Mouse (Mus musculus) embryonic facial prominence, embryonic 14.5 days (tissue): ENCODE results near the gene Slc6a16. TPM values are rescaled to one million over a fixed set of nuclear protein-coding genes. Genes with fewer than 3 reads are reported as not detected.
"Not testable (repeated sequence)": the region's sequence is repeated elsewhere in the genome, so short reads cannot be mapped to it uniquely, and the experiment has no call there.

Experiments
- ATAC-seq: fragments of 200-750 bp; cut with Nextera tagmentation; 2 replicates; pipeline ENCODE4 v1.8.0; 2017; ENCODE audit warnings: low read depth, moderate number of reproducible peaks, moderate TSS enrichment
- DNase-seq: peaks from one replicate; pipeline ENCODE4 v3.0.0-alpha.2; 2015; ENCODE audit warnings: low spot score
- H3K27ac ChIP-seq: fragments of 300-500 bp; sonication (generic); replicated peaks from 2 replicates; pipeline ENCODE4 v1.5.1; 2014; ENCODE audit warnings: low read depth, mild to moderate bottlenecking, low read length, moderate library complexity
- H3K27me3 ChIP-seq: fragments of 300-500 bp; sonication (generic); replicated peaks from 2 replicates; pipeline ENCODE4 v1.6.1; 2014; ENCODE audit warnings: low read length; ENCODE audit not compliant: control insufficient read depth, insufficient read depth
- H3K36me3 ChIP-seq: fragments of 300-500 bp; sonication (generic); 2 replicates; pipeline ENCODE4 v1.6.1; 2014; ENCODE audit warnings: low read length, mixed read lengths; ENCODE audit not compliant: control insufficient read depth, insufficient read depth
- H3K4me1 ChIP-seq: fragments of 300-500 bp; sonication (generic); 2 replicates; pipeline ENCODE4 v1.6.1; 2014; ENCODE audit warnings: antibody characterized with exemption, low read length; ENCODE audit not compliant: control insufficient read depth, insufficient read depth
- H3K4me2 ChIP-seq: fragments of 300-500 bp; sonication (generic); 2 replicates; pipeline ENCODE4 v1.6.1; 2014; ENCODE audit warnings: low read depth, mild to moderate bottlenecking, low read length, moderate library complexity, mixed read lengths
- H3K4me3 ChIP-seq: fragments of 300-500 bp; sonication (generic); 2 replicates; pipeline ENCODE4 v1.5.1; 2014; ENCODE audit warnings: low read depth, mild to moderate bottlenecking, low read length
- H3K9ac ChIP-seq: fragments of 300-500 bp; sonication (generic); 2 replicates; pipeline ENCODE4 v1.6.1; 2014; ENCODE audit warnings: low read depth, mild to moderate bottlenecking, low read length, moderate library complexity, mixed read lengths
- H3K9me3 ChIP-seq: fragments of 300-500 bp; sonication (generic); 2 replicates; pipeline ENCODE4 v1.6.1; 2016; ENCODE audit warnings: low read length; ENCODE audit not compliant: control insufficient read depth
- WGBS: fragments of 180-500 bp; shearing (Covaris S2); extraction: QIAGEN DNeasy Blood & Tissue Kit; methylation state at CpG from one replicate; pipeline ENCODE4 v1.1.7; 2014; 5-methylcytosine and 5-hydroxymethylcytosine counted together
- polyA plus RNA-seq: library from polyadenylated mRNA; unstranded; fragments of >200 nt; fragmentation: Nextera tagmentation; extraction: Ambion mirVana; gene quantifications from 2 replicates; pipeline ENCODE4 v1.2.1, GENCODE M21; 2014

Slc6a16 gene
- polyA plus RNA-seq, 1 experiment from 2014 or later = 0.11 TPM

DNA sequence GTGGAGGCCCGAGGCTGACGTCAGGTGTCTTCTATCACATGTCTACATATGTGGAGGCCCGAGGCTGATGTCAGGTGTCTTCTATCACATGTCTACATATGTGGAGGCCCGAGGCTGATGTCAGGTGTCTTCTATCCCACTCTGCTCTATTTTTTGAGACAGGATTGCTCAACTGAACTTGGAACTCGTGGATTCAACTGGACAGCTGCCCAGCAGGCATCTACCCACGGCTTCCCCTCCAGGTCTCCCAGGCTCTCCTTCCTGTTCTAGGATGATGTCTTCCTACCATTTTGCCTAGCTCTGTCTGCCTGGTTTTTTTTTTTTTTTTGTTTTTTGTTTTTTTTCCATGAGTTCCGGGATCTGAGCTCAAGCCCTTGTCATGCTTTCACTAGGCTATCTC is 14.9 kb downstream of the Slc6a16 start:
- DNase-seq, H3K27ac ChIP-seq, ATAC-seq, H3K9me3 ChIP-seq, H3K4me3 ChIP-seq, H3K4me2 ChIP-seq, H3K4me1 ChIP-seq, H3K9ac ChIP-seq, H3K36me3 ChIP-seq, H3K27me3 ChIP-seq: not testable (repeated sequence)
- WGBS = 89% methylated on average over 4 of the region's 7 CpGs

DNA sequence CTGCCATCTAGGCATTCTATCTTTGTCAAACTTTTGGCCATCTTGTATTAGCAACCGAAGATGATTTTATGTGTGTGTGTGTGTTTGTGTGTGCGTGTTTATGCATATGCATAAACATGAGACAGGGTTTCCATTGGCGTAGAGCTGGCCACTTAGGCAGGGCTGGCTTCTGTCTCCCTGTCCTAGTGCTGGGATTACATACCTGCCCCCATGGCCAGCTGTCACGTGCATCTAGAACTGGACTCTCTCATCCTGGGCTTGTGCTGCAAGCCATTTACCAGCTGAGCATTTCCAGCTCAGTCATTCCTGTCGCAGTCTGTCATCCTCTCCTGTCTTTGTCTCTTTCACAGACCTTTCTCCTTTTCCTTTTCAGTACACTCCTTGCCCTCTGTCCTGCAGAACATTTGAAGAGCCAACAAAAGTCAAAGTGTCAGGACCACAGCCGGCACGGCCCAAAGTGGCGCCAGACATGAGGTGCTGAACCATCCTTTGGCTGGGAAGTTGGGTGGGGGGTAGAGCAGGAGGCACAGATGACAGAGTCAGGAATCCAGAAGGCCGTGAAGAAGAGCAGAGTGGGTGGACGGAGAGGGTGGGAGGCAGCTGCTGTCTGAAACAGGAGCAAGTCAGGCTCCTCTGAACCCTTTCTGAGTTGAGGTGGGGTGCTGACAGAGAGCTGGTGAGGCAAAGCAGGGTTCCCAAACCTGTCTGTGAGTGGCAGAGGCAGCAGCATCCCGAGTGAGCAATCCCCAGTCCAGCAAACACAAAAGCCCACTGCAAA is 16.4 kb downstream of the Slc6a16 start:
- DNase-seq (no peak), ATAC-seq (no peak)
- Histone ChIP-seq H3K4me1 (no peaks in the 10 kb centered on the region), H3K4me2 (no peak overlapping the region), H3K36me3 (no peaks in the 10 kb centered on the region), H3K9me3 (no peaks in the 10 kb centered on the region), H3K4me3 (no peak overlapping the region), H3K27ac (no peak overlapping the region), H3K9ac (no peak overlapping the region), H3K27me3 (no peaks in the 10 kb centered on the region)
- 59% methylated on average over 11 of the region's 11 CpGs for WGBS

DNA sequence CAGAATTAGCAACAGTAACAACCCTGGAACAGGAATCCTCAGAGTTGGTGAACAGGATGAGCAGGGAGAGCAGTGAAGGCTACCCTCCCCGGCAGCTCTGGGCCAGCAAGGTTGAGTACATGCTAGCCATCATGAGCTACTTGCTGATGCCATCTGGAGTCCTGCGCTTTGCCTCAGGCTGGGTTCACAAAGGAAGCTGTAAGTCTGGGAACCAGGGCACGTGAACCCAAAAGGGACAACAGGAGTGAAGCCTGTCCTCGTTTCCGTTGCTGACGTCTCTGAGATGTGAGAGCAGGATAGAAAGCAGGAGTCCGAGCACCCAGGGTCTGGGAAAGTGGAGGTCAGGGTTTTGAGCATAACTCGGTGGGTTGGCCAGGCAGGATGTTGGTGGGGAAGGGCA is 18.4 kb downstream of the Slc6a16 start:
- Histone ChIP-seq H3K9me3 (no peaks in the 10 kb centered on the region), H3K9ac (no peak overlapping the region), H3K36me3 (no peaks in the 10 kb centered on the region), H3K4me3 (no peak overlapping the region), H3K4me2 (no peak overlapping the region), H3K27ac (no peak overlapping the region), H3K4me1 (no peaks in the 10 kb centered on the region), H3K27me3 (no peaks in the 10 kb centered on the region)
- WGBS = 78% methylated on average over 8 of the region's 8 CpGs
- DNase-seq (no peak), ATAC-seq (no peak)

DNA sequence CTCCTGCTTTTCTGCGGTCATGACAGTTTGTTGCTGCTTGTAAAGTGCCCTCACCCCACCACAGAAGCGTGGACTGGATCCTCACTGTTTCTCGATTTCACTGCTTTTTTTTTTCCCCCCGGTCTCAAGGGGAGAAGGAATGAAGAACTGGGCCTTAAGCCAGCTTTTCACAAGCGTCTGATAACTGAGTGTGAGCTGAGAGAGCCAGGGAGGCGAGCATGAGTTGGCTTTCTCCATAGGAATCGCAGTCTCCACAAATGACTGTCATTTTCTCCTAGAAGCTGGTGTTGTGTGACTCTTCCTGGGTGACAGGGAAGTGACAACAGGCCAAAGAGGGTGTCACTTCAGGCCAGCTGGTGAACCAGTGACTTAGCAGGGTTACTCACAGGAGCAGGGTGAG is 21.4 kb downstream of the Slc6a16 start:
- 48% methylated on average over 7 of the region's 7 CpGs for WGBS
- no peak overlapping the region for H3K4me3 ChIP-seq
- no peaks in the 10 kb centered on the region for H3K9me3 ChIP-seq
- no peaks in the 10 kb centered on the region for H3K27me3 ChIP-seq
- no peak overlapping the region for H3K27ac ChIP-seq
- H3K9ac ChIP-seq = 0 out of 2 replicates have a peak overlapping the region, but pooled peaks have one; percentile 5
- H3K36me3 ChIP-seq = no peaks in the 10 kb centered on the region
- no peak overlapping the region for H3K4me2 ChIP-seq
- DNase-seq (no peak), ATAC-seq (no peak)
- H3K4me1 ChIP-seq = no peaks in the 10 kb centered on the region

DNA sequence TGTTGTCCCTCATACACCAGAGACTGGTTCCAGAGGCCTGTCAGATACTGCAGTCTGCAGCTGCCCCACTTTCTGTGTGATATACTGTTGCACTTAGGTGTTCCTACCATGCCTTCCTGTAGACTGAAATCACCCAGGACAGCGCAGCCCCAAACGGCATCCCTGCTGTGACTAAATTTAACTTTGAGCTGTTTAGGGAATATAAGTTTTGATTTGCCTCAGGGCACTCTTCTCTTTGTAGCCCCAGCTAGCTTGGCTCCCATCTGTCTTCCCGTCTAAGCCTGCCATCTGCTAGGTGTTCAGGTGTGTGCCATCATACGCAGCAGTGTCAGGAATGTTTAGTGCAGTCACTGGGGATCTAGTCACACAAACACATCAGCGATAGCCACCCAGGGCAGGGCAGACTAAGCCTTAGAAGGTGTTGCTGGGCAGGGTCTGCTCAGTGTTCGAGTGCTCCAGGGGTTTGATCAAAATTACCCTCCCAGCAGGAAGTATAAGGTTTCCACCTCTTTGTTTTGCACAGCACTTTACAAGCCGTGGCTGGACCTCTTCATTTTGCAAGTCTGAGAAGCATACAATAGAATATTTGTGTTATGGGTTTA is 22.2 kb downstream of the Slc6a16 start:
- no peak overlapping the region for H3K4me2 ChIP-seq
- H3K4me3 ChIP-seq = no peak overlapping the region
- no peaks in the 10 kb centered on the region for H3K36me3 ChIP-seq
- H3K9ac ChIP-seq = no peak overlapping the region
- WGBS = 37% methylated on average over 7 of the region's 7 CpGs
- H3K9me3 ChIP-seq = no peaks in the 10 kb centered on the region
- DNase-seq = peak; percentile 16
- H3K4me1 ChIP-seq = no peaks in the 10 kb centered on the region
- ATAC-seq = peak; percentile 60
- H3K27ac ChIP-seq = no peak overlapping the region
- H3K27me3 ChIP-seq = no peaks in the 10 kb centered on the region

DNA sequence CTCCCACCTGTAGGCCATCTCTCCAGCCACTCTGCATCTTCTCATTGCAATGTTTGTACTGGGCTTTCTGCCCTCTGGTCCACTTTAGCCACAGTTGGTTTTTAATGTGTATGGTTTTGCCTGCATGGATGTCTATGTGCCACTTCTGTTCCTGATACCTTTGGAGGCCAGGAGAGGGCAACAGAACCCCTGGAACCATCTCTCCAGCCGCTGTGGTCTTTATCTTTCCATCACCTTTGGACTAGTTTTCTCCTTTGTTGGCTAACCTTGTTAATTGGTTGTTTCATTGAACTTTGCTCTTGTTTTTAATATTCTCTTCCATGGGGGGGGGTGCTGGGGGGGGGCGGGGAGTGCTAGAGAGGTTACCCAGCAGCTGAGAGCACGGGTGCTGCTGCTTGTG is 23.5 kb downstream of the Slc6a16 start:
- Histone ChIP-seq H3K9me3 (no peaks in the 10 kb centered on the region), H3K9ac (no peak overlapping the region), H3K4me1 (no peaks in the 10 kb centered on the region), H3K4me3 (no peak overlapping the region), H3K36me3 (no peaks in the 10 kb centered on the region), H3K27ac (no peak overlapping the region), H3K4me2 (no peak overlapping the region), H3K27me3 (no peaks in the 10 kb centered on the region)
- ATAC-seq (no peak), DNase-seq (no peak)
- WGBS = 75% methylated on average over 3 of the region's 3 CpGs

DNA sequence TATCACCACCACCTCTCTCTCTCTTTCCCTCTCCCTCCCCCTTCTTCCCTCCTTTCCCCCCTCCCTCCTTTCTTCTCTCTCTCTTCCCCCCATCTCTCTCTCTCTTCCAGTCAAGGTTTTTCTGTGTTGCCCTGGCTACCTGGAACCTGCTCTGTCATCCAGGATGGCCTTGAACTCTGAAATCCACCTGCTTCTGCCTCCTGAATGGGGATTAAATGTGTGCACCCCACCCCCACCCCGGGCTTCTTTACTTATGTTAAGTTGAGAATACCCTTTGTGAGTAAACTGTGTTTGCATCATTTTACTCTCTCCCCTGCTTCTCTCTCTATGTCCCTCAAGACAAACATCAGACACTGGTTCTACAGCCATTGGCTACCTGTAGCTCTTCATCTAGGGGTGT is 24.6 kb downstream of the Slc6a16 start:
- H3K27ac ChIP-seq = no peak overlapping the region
- H3K9ac ChIP-seq = no peak overlapping the region
- ATAC-seq (no peak), DNase-seq (no peak)
- H3K4me3 ChIP-seq = no peak overlapping the region
- no peaks in the 10 kb centered on the region for H3K36me3 ChIP-seq
- H3K27me3 ChIP-seq = no peaks in the 10 kb centered on the region
- WGBS = 79% methylated on average over 1 of the region's 1 CpGs
- no peaks in the 10 kb centered on the region for H3K4me1 ChIP-seq
- no peaks in the 10 kb centered on the region for H3K9me3 ChIP-seq
- no peak overlapping the region for H3K4me2 ChIP-seq

DNA sequence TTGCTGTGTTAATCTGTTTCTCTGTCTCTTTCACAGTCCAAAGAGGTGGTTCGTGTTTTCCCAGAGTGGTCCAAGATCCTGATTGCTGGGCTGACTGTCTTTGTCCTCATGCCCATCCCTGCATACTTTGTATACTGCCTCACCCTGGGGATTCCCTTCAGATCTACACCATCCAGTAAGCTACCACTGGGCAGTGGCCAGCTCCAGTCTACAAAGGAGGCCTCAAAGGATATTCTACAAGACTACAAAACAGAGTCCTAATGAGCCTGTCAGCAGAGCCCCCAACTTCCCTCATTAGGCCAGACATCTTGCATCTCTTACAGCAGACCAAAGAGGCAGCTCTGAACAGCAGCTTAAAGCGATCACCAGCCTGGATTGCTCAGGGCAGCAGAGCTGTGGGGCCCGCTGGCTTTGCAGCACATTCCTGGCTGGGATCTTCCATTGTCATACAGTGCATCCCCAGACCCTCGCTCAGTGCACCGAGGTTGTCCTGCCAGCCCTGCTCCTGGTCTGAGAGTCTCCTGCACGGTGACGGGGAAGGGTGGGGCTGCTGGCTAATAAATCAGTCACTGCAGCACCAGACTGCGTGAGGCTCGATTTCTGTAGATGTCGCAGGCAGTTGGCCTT is 32.0 kb downstream of the Slc6a16 start:
- no peak overlapping the region for H3K27ac ChIP-seq
- H3K4me3 ChIP-seq = no peak overlapping the region
- WGBS = 77% methylated on average over 10 of the region's 10 CpGs
- no peak overlapping the region for H3K9ac ChIP-seq
- ATAC-seq = no peak
- no peaks in the 10 kb centered on the region for H3K9me3 ChIP-seq
- no peak for DNase-seq
- H3K36me3 ChIP-seq = no peaks in the 10 kb centered on the region
- H3K4me2 ChIP-seq = no peak overlapping the region
- no peaks in the 10 kb centered on the region for H3K4me1 ChIP-seq
- H3K27me3 ChIP-seq = peaks cover 6% of the 10 kb centered on the region
